Mouse (Mus musculus) layer of hippocampus, adult 2 months (tissue): ENCODE data around the gene Fcho2. TPM values are rescaled to one million over a fixed set of nuclear protein-coding genes. Genes with fewer than 3 reads are reported as not detected.
"Not testable (repeated sequence)": the region's sequence is repeated elsewhere in the genome, so short reads cannot be mapped to it uniquely, and the experiment has no call there.

ENCODE experiments used
- DNase-seq, 2 experiments: peaks; one replicate each; pipeline ENCODE4 v3.0.0; 2022; ENCODE audit warnings: low spot score in 2 of 2
- H3K27ac ChIP-seq: fragments of 200-600 bp; 2 replicates; pipeline ENCODE4 v1.8.1; 2022
- H3K4me3 ChIP-seq: fragments of 200-600 bp; 2 replicates; pipeline ENCODE4 v1.8.1; 2022; ENCODE audit warnings: mild to moderate bottlenecking
- CTCF ChIP-seq: fragments of 200-600 bp; conservative IDR thresholded peaks from 2 replicates; pipeline ENCODE4 v1.8.1; 2022; ENCODE audit warnings: antibody characterized with exemption, mild to moderate bottlenecking, moderate library complexity
- total RNA-seq, 2 experiments: library from RNA; stranded (reverse); gene quantifications; 2 replicates each; pipeline ENCODE4 v1.2.3; 2021

Fcho2 gene
- total RNA-seq, 2 experiments from 2014 or later, result 37.7 to 44.8 TPM

DNA sequence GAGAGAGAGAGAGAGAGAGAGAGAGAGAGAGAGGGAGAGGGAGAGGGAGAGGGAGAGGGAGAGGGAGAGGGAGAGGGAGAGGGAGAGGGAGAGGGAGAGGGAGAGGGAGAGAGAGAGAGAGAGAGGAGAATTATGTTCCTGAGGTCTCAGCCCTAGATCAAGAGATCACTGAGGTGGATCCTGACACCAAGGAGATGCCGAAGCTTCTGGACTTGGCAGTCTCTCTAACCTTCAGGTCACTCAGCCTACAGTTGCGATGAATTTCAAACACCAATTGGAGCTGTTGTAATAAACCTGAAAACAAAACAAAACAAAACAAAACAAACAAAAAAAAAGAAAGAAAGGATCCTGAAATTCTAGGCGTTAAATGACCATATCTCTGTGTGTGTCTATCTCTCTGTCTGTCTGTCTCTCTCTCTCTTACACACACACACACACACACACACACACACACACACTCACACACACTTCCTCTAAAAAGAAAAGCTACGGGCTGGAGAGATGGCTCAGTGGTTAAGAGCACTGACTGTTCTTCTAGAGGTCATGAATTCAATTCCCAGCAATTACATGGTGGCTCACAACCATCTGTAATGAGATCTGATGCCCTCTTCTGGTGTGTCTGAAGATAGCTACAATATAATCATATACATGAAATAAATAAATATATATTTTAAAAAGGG lies 1.9 kb upstream of the Fcho2 start:
- TF ChIP-seq CTCF, result peak; percentile 26; the same call in 1 of the 2 replicates
- H3K27ac ChIP-seq, DNase-seq, H3K4me3 ChIP-seq: not testable (repeated sequence)

DNA sequence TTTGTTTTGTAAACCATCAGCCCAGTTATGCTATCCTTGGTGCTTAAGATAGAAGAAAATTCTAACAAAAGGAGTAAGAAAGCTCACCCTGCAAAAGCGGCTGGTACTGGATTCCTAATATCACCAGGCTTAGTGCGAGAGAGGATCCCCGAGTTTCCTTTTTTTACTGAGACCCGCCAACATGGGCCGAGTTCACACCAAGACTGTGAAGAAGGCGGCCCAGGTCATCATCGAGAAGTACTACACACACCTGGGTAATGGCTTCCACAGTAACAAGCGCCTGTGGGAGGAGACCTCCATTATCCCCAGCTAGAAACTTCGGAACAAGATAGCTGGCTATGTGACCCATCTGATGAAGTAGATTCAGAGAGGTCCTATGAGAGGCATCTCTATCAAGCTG lies 1.3 kb upstream of the Fcho2 start:
- no peak for DNase-seq
- no peak overlapping the region for H3K4me3 ChIP-seq
- peak overlapping the region; percentile 93; the same call in 1 of the 2 replicates for H3K27ac ChIP-seq
- TF ChIP-seq CTCF, result no peak

DNA sequence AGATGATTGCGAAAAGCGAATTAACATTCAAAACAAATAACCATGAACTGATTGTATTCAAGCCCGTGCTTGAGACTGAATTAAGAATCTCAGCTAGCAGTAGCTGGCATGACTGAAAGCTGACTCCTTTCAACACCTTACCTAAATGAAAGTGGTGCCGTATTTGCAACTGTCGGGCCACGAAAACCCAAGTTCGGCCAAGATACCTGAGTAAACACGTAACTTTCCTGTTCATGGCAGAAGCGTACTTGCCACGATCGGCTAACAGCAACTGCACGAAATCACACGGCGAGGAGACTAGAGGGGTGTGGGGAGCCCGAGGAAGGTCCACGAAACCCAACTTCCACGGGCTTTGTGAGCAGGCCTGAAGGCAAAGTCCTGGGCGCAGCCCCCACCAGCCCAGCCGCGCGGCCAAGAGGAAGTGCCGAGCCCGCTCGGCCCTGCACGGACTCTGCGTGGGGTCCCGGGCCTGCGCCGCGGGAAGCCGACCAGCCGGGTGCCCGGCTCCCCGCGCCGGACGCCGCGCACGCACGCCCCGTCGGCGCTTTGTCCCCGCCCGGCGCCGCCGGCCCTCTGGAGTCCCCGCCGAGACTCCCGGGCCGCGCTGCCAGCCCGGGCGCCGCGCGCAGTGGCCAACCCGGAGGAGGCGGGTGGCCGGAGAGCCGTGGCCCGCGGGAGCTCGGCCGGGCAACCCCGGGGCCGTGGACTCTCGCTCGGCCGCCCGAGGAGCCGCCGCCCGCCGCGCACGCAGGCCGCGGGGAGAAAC lies 791 bp downstream of the Fcho2 start:
- DNase-seq, result peak; percentile 9 to 18
- no peak for TF ChIP-seq CTCF
- Histone ChIP-seq H3K27ac (peak overlapping the region; percentile 93), H3K4me3 (peak overlapping the region; percentile 79)

DNA sequence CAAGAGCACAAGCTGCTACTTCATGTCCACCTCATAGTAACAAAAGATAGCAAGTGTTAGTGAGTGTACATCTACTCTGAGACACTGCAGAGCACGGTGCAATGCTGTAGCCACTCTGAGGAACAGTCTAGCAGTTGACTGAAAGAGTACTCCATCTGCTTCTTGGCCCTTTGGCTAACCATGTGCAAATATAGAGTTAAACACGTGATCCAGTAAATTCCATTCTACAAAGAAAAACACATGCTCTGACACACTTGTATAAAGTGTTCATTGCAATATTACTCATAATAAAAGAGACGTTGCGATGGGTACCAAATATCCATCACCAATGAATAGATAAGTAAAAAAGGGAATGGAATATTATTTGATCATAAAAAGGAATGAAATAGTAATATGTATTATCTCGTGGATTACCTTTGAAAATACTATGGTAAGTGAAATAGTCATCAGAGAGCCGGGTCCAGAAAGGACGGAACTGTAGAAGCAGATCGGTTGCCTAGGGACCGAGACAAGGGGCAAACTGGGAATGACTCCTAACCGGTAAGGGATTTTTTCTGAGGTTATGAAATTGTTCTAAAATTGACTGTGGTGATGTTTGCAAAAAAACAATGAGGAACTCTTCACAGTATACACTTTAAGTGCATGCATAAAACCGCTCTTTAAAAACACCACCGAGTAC lies 1.5 kb downstream of the Fcho2 start:
- TF ChIP-seq CTCF, result no peak
- H3K27ac ChIP-seq, result peak overlapping the region; percentile 93
- peak overlapping the region; percentile 79 for H3K4me3 ChIP-seq
- no peak for DNase-seq

DNA sequence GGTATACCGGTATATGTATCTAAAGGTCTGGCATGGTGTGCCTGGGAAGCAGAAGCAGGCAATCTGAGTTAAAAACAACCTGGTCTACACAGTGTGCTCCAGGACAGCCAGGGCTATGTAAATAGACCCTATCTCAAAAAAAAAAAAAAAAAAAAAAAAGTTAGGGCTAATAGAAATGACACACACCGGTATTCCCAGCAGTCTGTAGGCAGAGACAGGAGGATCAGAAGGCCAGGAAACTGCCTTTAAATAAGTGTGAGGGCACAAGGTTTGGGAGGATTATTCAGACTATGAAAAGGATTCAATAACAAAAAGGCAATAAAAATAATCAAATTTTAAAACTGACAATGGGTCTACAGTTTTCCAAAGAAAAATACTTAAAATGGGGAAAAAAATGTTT lies 2.1 kb downstream of the Fcho2 start:
- Histone ChIP-seq H3K4me3 (peak overlapping the region; percentile 79; the same call in 1 of the 2 replicates), H3K27ac (no peak overlapping the region)
- no peak for TF ChIP-seq CTCF
- DNase-seq, result no peak

DNA sequence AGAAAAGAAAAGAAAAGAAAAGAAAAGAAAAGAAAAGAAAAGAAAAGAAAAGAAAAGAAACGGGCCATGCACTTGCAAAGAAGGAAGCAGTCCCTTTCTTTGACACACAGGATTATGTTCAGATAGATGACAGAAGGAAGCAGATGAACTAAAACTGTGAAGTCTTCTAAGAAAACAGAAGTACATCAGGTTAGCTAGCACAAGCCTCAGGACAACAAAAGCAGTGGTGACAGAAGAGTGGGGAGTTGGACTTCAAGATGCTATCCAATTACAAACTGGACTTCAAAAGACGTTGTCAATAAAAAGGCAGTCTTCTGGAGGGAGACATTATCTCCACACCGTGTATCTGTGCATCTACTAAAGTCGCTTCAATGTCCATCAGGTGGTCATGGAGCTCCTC lies 3.0 kb downstream of the Fcho2 start:
- no peak for DNase-seq
- Histone ChIP-seq H3K4me3 (no peak overlapping the region), H3K27ac (no peak overlapping the region)
- TF ChIP-seq CTCF, result no peak

DNA sequence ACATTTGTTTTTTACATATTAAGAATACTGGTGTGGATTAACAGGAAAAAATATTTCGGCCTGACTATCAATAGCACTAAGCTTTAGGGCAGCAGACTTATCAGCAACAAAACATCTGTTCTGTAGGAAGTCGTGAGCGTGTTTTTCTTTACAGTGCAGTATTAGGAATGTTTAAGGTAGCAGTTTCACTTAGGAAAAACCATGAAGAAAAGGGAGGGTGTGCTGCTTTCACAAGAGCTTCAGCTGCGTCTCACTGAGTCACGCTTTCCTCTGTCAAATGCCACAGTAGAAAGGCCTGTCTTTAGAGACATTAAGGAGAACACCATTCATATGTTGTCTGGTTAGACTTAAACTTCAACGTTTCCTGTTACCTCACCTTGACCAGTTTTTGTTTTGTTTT lies 5.1 kb downstream of the Fcho2 start:
- no peak for TF ChIP-seq CTCF
- H3K27ac ChIP-seq, result peak overlapping the region; percentile 43
- DNase-seq, result no peak
- no peak overlapping the region for H3K4me3 ChIP-seq

DNA sequence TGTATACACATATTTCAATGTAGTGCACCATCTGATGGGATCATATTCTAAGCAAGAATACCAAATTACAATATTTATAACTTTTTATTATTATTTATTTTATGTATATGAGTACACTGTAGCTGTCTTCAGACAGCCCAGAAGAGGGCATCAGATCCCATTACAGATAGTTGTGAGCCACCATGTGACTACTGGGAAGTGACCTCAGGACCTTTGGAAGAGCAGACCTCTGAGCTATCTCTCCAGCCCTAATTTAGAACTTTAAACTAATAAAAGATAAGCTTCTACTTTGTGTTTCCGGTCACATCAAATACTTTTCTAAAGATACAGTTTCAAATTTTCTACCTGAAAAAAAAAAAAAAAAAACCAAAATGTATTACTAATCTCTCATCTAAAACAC lies 6.2 kb downstream of the Fcho2 start:
- Histone ChIP-seq H3K27ac (no peak overlapping the region), H3K4me3 (no peak overlapping the region)
- no peak for DNase-seq
- TF ChIP-seq CTCF, result peak; percentile 42

DNA sequence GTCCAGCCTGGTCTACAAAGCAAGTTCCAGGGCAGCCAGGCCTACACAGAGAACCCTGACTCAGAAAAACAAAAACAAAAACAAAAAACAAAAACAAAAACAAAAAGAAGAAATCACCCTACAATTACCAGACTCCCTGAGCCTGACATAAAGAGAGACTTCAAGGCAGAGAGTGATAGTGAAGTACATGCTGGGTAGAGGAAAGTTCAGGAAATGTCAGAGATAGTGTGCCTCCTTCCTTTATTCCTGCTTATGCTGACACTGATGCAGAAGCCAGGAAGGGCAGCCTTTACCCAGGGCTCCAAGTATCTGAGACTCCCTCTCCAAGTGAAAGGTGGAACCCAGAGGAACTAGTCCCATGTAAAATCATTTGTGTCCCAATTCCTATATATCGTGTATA lies 10.8 kb downstream of the Fcho2 start:
- no peak for DNase-seq
- Histone ChIP-seq H3K4me3 (no peak overlapping the region), H3K27ac (no peak overlapping the region)
- TF ChIP-seq CTCF, result no peak

DNA sequence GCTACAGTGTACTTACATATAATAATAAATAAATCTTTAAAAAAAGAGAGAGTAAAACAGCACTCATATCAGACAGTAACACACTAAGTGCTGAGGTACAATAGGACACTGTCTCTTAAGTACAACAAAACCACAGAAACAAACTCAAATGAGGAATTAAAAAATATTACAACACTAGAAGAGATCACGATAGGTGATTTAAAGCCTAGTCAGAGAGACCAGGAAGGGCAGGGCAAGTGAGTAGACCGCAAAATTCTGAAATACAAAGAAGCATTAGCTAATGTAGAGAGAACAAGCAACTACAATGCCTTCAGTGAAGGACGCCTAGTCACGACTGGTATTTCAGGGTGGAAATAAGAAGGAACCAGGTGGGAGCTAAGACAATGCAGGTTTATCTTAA lies 11.6 kb downstream of the Fcho2 start:
- no peak overlapping the region for H3K4me3 ChIP-seq
- H3K27ac ChIP-seq, result no peak overlapping the region
- no peak for DNase-seq
- no peak for TF ChIP-seq CTCF

DNA sequence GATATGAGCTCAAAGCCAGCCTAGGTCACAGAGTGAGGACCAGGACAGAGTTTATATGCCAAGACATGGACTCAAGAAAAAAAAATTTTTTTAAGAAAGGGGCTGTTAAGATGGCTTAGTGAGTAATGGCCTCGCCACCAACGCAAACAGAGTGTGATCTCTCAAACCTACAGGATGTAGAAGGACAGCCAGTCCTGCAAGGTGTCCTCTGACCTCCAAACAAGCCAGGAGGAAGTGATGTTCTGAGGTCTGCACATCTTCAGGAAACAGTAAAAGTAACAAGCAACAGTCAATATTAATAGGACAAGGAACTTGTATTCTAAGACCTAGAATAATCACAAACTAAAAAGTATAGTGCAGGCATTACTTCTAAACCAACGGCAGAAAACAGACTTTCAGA lies 12.3 kb downstream of the Fcho2 start:
- no peak for TF ChIP-seq CTCF
- DNase-seq, result no peak
- no peak overlapping the region for H3K27ac ChIP-seq
- H3K4me3 ChIP-seq, result no peak overlapping the region

DNA sequence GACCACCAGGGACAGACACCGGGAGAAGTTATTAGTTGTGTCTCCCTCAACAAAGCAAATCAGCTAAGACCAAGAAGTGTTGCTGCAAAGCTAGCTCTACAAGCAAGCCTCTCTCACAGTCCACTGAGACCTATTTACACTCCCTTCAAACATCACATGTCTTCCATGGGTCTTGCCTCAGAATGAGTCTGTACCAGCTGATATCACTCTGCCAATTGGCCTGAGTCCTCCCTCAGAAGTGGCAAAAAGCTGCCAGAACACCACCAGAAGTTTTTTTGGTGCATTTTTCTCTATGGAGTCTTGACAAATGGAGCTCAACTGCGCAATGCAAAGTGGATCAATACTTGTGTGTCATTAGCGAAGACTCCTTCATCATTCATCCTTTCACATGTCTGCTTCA lies 19.7 kb downstream of the Fcho2 start:
- no peak for DNase-seq
- Histone ChIP-seq H3K4me3 (no peak overlapping the region), H3K27ac (no peak overlapping the region)
- TF ChIP-seq CTCF, result no peak

DNA sequence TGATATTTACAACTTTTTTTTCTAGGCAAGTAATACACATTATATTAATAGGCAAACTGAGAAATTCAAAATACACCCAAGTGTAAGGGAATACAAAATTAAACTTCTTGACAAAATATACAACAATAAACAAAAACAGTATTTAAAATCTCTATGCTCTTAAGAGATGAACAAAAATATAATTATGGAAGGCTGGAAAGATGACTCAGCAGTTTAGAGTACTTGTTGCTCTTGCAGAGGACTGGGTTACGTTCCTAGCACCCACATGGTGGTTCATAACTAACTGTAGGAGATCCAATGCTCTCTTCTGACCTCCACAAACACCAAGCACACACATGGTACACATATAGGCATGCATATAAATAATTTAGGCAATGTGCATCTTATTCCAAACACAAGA lies 22.4 kb downstream of the Fcho2 start:
- no peak overlapping the region for H3K27ac ChIP-seq
- no peak overlapping the region for H3K4me3 ChIP-seq
- TF ChIP-seq CTCF, result no peak
- no peak for DNase-seq
